Mouse (Mus musculus) heart, adult 11 months (tissue): Measurements from ENCODE around the gene Gm10282.

Experiments used
- DNase-seq: peaks from one replicate; pipeline ENCODE4 v3.0.0; 2022

Gene Gm10282

GRCm38 (mm10) chr8:72259862-72260261, 45.2 kb downstream of the Gm10282 start:
- no peak for DNase-seq

GRCm38 (mm10) chr8:72257902-72258238, 47.2 kb downstream of the Gm10282 start:
- peak; percentile 91 for DNase-seq

DNA sequence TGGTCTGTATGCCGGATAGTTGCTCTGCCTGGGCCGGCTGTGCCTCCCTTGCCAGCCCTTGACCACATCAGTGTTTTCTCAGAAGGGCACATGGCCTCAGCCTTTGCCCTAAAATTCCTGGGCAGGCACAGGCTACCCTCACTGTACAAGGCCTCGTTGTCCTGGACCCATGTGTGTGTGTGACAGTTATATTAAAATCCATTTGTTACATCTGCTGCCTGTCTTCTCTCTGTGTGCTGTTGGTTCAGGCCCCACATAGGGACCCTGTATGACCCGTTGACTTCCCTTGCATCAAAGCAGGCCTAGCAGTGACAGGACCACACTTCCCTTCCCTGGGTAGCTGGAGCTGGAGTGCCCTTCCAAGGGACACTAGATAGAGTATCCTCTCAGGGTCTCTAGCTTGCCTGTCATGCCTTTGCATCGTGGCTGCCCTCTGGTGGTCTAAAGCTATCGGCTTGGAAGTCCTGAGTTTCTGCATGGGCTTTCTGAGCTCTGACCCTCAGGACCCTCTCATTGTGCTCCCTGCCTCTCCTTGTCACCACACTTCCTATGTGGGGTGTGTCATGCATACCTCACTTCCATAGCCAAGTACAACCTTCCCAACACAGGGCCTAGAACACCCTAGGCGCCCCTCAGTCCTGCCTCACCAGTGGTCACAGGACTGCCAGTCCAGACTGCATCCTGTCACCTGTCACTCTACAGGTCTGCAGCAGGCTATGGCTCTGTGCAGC, 47.7 kb downstream of the Gm10282 start:
- peak; percentile 90 for DNase-seq
